Comparison of ENCODE assay signal across 24 mouse cellular contexts in the genomic region with DNA sequence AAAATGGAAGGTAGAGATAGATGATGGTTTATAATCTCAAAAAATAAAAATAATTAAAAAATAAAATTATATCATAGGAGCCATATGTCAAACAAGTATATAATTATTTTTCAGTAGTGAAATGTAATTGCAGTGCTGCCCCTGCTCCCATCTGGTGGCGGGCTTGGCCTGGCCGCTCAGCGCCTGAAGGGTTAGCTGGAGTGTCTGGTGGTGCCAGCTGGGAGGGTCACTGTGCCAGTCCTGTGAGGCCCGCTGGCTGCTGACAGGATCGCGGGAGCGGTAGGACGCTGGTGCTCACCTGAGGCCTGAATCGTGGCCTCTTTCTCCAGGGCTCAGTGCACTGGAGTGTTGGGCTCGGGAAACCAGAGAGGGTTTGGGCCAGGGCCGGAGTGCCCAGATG. TPM values are rescaled to one million over a fixed set of nuclear protein-coding genes. Genes with fewer than 3 reads are reported as not detected.
"Had no signal": no experiment of that assay in that cellular context is flagged by ENCODE, and none has a peak within 500 bp of the region (broad histone marks: within the 10 kb centered on the region; RNA-seq: fewer than 3 reads in every experiment).

No protein-coding gene starts in this region.

- H3K27me3 ChIP-seq: lung, embryonic 15.5 days; megakaryocyte, embryonic 14.5 days; midbrain, embryonic 12.5 days; midbrain, embryonic 15.5 days; neural tube, embryonic 12.5 days; stomach, embryonic 15.5 days had no signal

- H3K4me2 ChIP-seq: lung, embryonic 15.5 days; midbrain, embryonic 12.5 days; midbrain, embryonic 15.5 days; neural tube, embryonic 12.5 days; stomach, embryonic 15.5 days had no signal

- ATAC-seq: liver, postnatal 0 days; lung, postnatal 0 days; midbrain, embryonic 15.5 days had no signal

- H3K4me3 ChIP-seq: lung, embryonic 15.5 days; megakaryocyte, embryonic 14.5 days; midbrain, embryonic 12.5 days; midbrain, embryonic 15.5 days; neural tube, embryonic 12.5 days; stomach, embryonic 15.5 days had no signal

- H3K9ac ChIP-seq: liver, postnatal 0 days; lung, embryonic 15.5 days; midbrain, embryonic 12.5 days; midbrain, embryonic 15.5 days; neural tube, embryonic 12.5 days; stomach, embryonic 15.5 days had no signal

- H3K27ac ChIP-seq: lung, embryonic 15.5 days; macrophage; midbrain, embryonic 12.5 days; midbrain, embryonic 15.5 days; neural tube, embryonic 12.5 days; stomach, embryonic 15.5 days; stomach, postnatal 0 days had no signal

- H3K36me3 ChIP-seq: lung, embryonic 15.5 days; midbrain, embryonic 12.5 days; midbrain, embryonic 15.5 days; neural tube, embryonic 12.5 days; stomach, embryonic 15.5 days had no signal

- H3K4me1 ChIP-seq: lung, embryonic 15.5 days; megakaryocyte, embryonic 14.5 days; midbrain, embryonic 12.5 days; midbrain, embryonic 15.5 days; neural tube, embryonic 12.5 days; stomach, embryonic 15.5 days had no signal

- DNase-seq: liver, postnatal 0 days; lung, adult 2 months; lung, postnatal 14 days; lung, postnatal 36 days; right cerebral cortex, postnatal 14 days; thymus, adult 2 months; thymus, postnatal 25 days; thymus, postnatal 4 days had no signal

- H3K9me3 ChIP-seq: lung, embryonic 15.5 days; midbrain, embryonic 12.5 days; midbrain, embryonic 15.5 days; neural tube, embryonic 12.5 days; stomach, embryonic 15.5 days had no signal

RNA-seq across cellular contexts. Expression of gene Gm15130, which starts 29.3 kb away (rescaled TPM):
- total RNA-seq: megakaryocyte progenitor cell, adult 5-6 weeks; midbrain, postnatal 0 days; monocyte, adult 5-6 weeks; neutrophil, adult 5-6 weeks had no signal
- polyA plus RNA-seq: liver, postnatal 0 days; lung, adult 2 months; lung, embryonic 15.5 days; lung, postnatal 0 days; macrophage; midbrain, embryonic 12.5 days; midbrain, embryonic 15.5 days; midbrain, postnatal 0 days; neural tube, embryonic 12.5 days; neural tube, embryonic 14.5 days; spleen, adult 2 months; stomach, embryonic 15.5 days; stomach, postnatal 0 days; thymus, adult 2 months; urinary bladder, adult 2 months had no signal

RNA-seq across cellular contexts. Expression of gene 4930430A15Rik, which starts 47.3 kb away (rescaled TPM):
- total RNA-seq: megakaryocyte progenitor cell, adult 5-6 weeks; midbrain, postnatal 0 days; monocyte, adult 5-6 weeks; neutrophil, adult 5-6 weeks had no signal
- polyA plus RNA-seq: liver, postnatal 0 days; lung, adult 2 months; lung, embryonic 15.5 days; lung, postnatal 0 days; macrophage; midbrain, embryonic 12.5 days; midbrain, embryonic 15.5 days; midbrain, postnatal 0 days; neural tube, embryonic 12.5 days; neural tube, embryonic 14.5 days; spleen, adult 2 months; stomach, embryonic 15.5 days; stomach, postnatal 0 days; thymus, adult 2 months; urinary bladder, adult 2 months had no signal

RNA-seq across cellular contexts. Expression of gene Olfr1275, which starts 53.0 kb away (rescaled TPM):
- total RNA-seq: megakaryocyte progenitor cell, adult 5-6 weeks; midbrain, postnatal 0 days; monocyte, adult 5-6 weeks; neutrophil, adult 5-6 weeks had no signal
- polyA plus RNA-seq: liver, postnatal 0 days; lung, adult 2 months; lung, embryonic 15.5 days; lung, postnatal 0 days; macrophage; midbrain, embryonic 12.5 days; midbrain, embryonic 15.5 days; midbrain, postnatal 0 days; neural tube, embryonic 12.5 days; neural tube, embryonic 14.5 days; spleen, adult 2 months; stomach, embryonic 15.5 days; stomach, postnatal 0 days; thymus, adult 2 months; urinary bladder, adult 2 months had no signal
